Mouse (Mus musculus) brain, embryonic 14.5 days (tissue): Measurements from ENCODE around the gene Erich6. TPM values are rescaled to one million over a fixed set of nuclear protein-coding genes. Genes with fewer than 3 reads are reported as not detected.

Source experiments
- DNase-seq: peaks from one replicate; pipeline ENCODE4 v3.0.0-alpha.2; 2011; ENCODE audit warnings: low read depth
- CTCF ChIP-seq: fragments of 200-500 bp; IDR thresholded peaks from 2 replicates; pipeline ENCODE4 v1.5.1; 2012; ENCODE audit warnings: inconsistent platforms, mild to moderate bottlenecking, moderate library complexity, borderline replicate concordance; ENCODE audit not compliant: insufficient read depth, insufficient read length; ENCODE audit errors: extremely low read depth
- POLR2A ChIP-seq: fragments of 200-500 bp; IDR thresholded peaks from 2 replicates; pipeline ENCODE4 v1.6.1; 2012; ENCODE audit warnings: mild to moderate bottlenecking, inconsistent platforms, borderline replicate concordance; ENCODE audit not compliant: poor library complexity, insufficient read depth, insufficient read length, severe bottlenecking; ENCODE audit errors: extremely low read depth
- polyA plus RNA-seq: library from polyadenylated mRNA; depleted of rRNA; stranded (reverse); fragments of >200 nt; gene quantifications from 2 replicates; pipeline ENCODE4 v1.2.3, GENCODE M21; 2012

Gene Erich6
- polyA plus RNA-seq, 1 experiment = 0.33 TPM

DNA sequence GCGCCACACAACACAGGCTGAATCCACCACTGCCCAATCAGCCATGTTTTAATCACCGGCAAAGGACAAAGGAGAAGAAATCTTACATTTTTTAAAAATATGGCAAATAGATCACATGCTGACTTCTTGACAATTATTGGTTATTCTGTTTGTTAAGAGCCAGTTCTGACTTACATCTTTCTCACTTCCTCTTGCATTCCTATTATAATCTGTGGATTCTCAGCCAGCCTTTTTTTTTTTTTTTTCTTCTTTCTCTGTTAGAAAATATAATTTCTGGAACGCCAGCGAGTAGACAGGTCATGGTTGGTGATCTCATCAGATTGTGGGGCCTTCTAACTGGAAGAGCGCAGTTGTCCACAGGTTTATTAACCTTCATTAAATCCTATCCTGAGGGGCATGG, 36.3 kb upstream of the Erich6 start:
- no peak for DNase-seq
- no peak for TF ChIP-seq POLR2A
- TF ChIP-seq CTCF = no peak

DNA sequence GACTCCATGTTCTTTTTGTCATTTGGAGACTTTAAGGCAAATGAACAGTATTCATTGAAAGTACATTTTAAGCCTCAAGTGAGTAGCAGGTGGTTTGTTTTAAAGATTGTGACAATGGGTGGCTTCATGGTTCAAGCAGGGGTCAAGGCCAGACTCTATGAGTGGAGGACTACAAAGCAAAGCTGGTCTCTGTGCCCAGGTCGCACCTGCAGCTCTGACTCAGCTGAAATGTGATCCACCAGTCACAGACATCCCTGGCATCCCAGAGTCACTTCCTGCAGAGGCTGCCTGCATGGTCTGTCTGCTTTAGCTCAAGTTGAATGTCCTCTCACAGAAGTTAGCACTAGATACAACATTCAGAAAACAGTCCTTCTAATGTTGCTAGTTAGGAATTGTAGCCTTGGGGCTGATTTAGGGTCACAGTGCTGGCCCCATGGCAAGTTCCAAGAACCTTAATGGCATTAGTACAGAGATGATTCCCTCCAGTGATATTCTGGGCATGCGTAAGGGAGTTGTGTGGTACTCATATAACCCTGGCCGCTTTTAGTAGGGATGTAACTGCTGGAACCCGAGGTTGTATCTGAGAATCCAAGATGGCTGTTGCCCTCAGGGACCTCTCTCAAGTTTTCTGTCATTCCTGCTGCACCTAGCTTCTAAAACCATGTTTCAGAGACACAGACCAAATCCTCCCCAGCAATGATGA, 35.6 kb upstream of the Erich6 start:
- TF ChIP-seq CTCF (no peak), POLR2A (no peak)
- no peak for DNase-seq

GRCm38 (mm10) chr3:58671616-58672250, 34.7 kb upstream of the Erich6 start:
- no peak for DNase-seq
- TF ChIP-seq CTCF = no peak
- TF ChIP-seq POLR2A = no peak

DNA sequence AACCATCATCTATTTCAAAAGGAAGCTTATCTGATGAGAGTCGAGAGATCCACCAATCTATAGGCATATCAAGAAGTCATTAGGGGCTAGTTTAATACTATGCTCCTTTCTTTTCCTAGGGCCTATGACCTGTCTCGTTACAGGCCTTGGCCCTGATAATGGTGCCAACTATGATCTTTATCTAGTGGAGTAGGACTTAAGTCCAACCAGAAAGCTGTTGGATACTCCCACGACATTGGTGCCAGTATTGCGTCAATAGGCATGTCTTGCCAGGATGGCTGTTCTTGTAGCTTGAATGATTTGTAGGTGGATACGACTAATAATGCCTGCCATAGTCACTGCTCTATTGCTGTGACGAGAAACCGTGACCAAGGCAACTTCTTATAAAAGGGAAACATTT, 27.0 kb upstream of the Erich6 start:
- no peak for TF ChIP-seq CTCF
- no peak for DNase-seq

- no peak for TF ChIP-seq CTCF
- DNase-seq = no peak
Observed at GRCm38 (mm10) chr3:58660636-58661035, 23.6 kb upstream of the Erich6 start.

DNA sequence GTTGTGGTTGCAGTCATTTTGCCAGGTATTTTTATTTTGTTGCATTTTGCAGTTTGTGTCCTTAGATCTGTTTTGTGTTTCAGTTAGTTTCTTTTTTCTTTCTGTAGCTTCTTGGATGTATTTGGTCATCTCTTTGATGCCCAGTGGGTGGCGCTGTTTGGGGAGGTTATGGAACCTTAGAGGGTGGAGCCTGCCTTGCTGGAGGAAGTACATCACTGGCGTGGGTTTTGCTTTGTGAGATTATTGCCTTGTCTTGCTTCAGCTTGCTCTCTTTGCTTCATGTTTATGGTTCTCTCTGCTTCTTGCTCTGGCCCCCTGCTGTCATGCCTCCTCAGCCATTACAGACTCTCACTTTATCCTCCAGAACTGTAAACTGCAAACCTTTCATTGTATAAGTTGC, 20.3 kb upstream of the Erich6 start:
- TF ChIP-seq CTCF (peak; percentile 30; the same call in 1 of the 2 replicates), POLR2A (no peak)
- peak; percentile 18 for DNase-seq

- peak; percentile 70; the same call in 1 of the 2 replicates for TF ChIP-seq CTCF
- TF ChIP-seq POLR2A = no peak
- peak; percentile 80 for DNase-seq
Observed at GRCm38 (mm10) chr3:58655362-58656130, 18.5 kb upstream of the Erich6 start.

GRCm38 (mm10) chr3:58653907-58654306, 16.9 kb upstream of the Erich6 start:
- TF ChIP-seq POLR2A = no peak
- peak; percentile 27; the same call in 1 of the 2 replicates for TF ChIP-seq CTCF
- peak; percentile 35 for DNase-seq

DNA sequence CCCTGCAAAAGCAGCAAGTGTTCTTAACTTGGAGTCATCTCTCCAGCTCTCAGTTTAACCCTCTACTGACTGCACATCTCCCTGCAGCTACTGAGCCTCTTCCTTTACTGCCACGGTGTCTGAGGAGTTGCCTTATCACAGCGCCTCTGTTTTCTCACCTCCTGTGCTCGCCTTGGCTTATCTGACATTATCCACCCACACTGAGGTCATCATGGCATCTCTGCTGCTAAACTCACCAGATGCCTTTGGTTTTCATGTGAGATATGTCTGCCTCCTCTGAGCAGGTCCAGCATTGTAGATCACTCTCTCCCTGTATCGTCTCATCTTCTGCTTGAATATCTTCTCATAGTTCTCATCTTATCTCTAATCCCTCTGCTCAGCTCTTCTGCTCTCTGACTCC, 13.3 kb upstream of the Erich6 start:
- no peak for DNase-seq
- TF ChIP-seq POLR2A (no peak), CTCF (no peak)

- DNase-seq = no peak
Observed at GRCm38 (mm10) chr3:58647179-58647578, 10.2 kb upstream of the Erich6 start.

GRCm38 (mm10) chr3:58646180-58646579, 9.2 kb upstream of the Erich6 start:
- TF ChIP-seq CTCF (no peak), POLR2A (no peak)

More at GRCm38 (mm10) chr3:58647179-58647578, 10.2 kb upstream of the Erich6 start:
- TF ChIP-seq CTCF (no peak), POLR2A (no peak)

More at GRCm38 (mm10) chr3:58646180-58646579, 9.2 kb upstream of the Erich6 start:
- no peak for DNase-seq
